Mouse (Mus musculus) embryonic facial prominence, embryonic 15.5 days (tissue): ENCODE results near the gene Trpm4. TPM values are rescaled to one million over a fixed set of nuclear protein-coding genes. Genes with fewer than 3 reads are reported as not detected.

Experiments used
- ATAC-seq: fragments of 200-750 bp; cut with Nextera tagmentation; 2 replicates; pipeline ENCODE4 v1.8.0; 2017; ENCODE audit warnings: low read depth, moderate TSS enrichment; ENCODE audit not compliant: insufficient number of reproducible peaks, low FRiP score, low TSS enrichment
- H3K27ac ChIP-seq: fragments of 300-500 bp; sonication (generic); replicated peaks from 2 replicates; pipeline ENCODE4 v1.5.1; 2015; ENCODE audit warnings: mild to moderate bottlenecking, inconsistent platforms
- H3K27me3 ChIP-seq: fragments of 300-500 bp; sonication (generic); 2 replicates; pipeline ENCODE4 v1.6.1; 2015; ENCODE audit warnings: inconsistent platforms
- H3K36me3 ChIP-seq: fragments of 300-500 bp; sonication (generic); 2 replicates; pipeline ENCODE4 v1.6.1; 2015; ENCODE audit warnings: mild to moderate bottlenecking, inconsistent platforms
- H3K4me1 ChIP-seq: fragments of 300-500 bp; sonication (generic); 2 replicates; pipeline ENCODE4 v1.6.1; 2015; ENCODE audit warnings: inconsistent platforms
- H3K4me2 ChIP-seq: fragments of 300-500 bp; sonication (generic); replicated peaks from 2 replicates; pipeline ENCODE4 v1.6.1; 2015; ENCODE audit warnings: mild to moderate bottlenecking, inconsistent platforms
- H3K4me3 ChIP-seq: fragments of 300-500 bp; sonication (generic); replicated peaks from 2 replicates; pipeline ENCODE4 v1.5.1; 2015; ENCODE audit warnings: mild to moderate bottlenecking, inconsistent platforms
- H3K9ac ChIP-seq: fragments of 300-500 bp; sonication (generic); 2 replicates; pipeline ENCODE4 v1.6.1; 2015; ENCODE audit warnings: inconsistent platforms
- H3K9me3 ChIP-seq: fragments of 300-500 bp; sonication (generic); replicated peaks from 2 replicates; pipeline ENCODE4 v1.6.1; 2016; ENCODE audit warnings: inconsistent platforms
- WGBS: fragments of 180-500 bp; shearing (Covaris S2); methylation state at CpG from one replicate; pipeline ENCODE4 v1.1.7; 2015; 5-methylcytosine and 5-hydroxymethylcytosine counted together
- polyA plus RNA-seq: library from polyadenylated mRNA; unstranded; fragments of >200 nt; fragmentation: Nextera tagmentation; extraction: Ambion mirVana; gene quantifications from 2 replicates; pipeline ENCODE4 v1.2.1, GENCODE M21; 2015

The Trpm4 gene
- polyA plus RNA-seq = 21.9 and 23.9 TPM in 2 replicates

DNA sequence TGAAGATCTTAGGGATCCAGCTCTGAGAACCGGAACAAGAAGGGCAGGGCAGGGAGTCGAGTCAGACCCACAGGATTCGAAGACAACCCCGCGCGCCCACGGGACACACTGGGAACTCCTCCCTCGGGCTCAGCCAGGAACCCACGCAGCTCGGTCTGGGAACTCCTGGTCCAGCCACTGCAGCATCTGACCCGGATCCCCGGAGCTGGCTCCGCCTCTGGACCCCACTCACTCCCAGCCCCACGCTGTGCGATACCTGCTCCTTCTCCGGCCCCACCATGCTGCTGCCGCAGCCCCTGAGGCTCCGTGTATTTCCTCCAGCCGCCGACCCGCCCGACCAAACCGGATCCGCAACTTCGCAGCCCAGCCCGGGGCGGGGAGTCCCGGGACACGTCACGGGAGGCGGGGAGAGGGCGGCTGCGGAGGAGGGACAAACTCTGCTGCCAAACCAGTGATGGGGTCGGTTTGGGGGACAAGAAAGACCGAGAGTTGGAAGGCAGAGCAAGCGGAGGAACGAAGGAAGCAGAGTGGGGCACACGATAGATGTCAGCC is at the start of gene Trpm4:
Gene Trpm4, minus strand, starts transcription at position 350 of the 552 bp plus-strand sequence.
- WGBS = under 1% methylated on average over 38 of the region's 38 CpGs
- H3K27me3 ChIP-seq = no peaks in the 10 kb centered on the region
- H3K4me2 ChIP-seq = peak within 1 kb of the TSS; percentile 91
- H3K4me1 ChIP-seq = peaks cover 45% of the 10 kb centered on the region
- peak within 1 kb of the TSS; percentile 77 for H3K4me3 ChIP-seq
- H3K9ac ChIP-seq = peak within 1 kb of the TSS; percentile 73
- ATAC-seq = peak; percentile 81
- no peaks in the 10 kb centered on the region for H3K9me3 ChIP-seq
- peak within 1 kb of the TSS; percentile 95 for H3K27ac ChIP-seq
- no peaks in the 10 kb centered on the region for H3K36me3 ChIP-seq

DNA sequence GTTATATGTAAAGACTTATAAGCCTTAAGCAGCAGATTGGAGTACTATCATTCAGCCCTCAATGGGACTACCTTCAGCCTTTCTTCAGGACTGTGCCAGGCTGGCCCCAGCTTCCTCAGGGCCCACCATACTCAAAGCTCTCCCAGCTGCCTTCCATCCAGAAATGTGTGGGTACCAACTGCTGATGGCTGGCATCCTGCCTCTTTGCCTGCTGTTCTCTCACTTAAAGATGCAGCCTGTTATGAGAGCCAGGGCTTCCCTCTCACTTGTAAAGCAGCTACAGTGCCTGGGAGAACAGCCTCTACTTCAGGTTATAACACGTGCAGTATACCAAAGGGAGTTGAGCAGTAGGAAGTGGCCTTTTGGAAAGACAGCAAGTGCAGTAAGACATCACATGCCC is 42.5 kb upstream of the Trpm4 start:
- Histone ChIP-seq H3K9me3 (no peaks in the 10 kb centered on the region), H3K4me3 (no peak overlapping the region), H3K4me1 (no peaks in the 10 kb centered on the region), H3K4me2 (no peak overlapping the region), H3K27ac (no peak overlapping the region), H3K27me3 (no peaks in the 10 kb centered on the region), H3K9ac (no peak overlapping the region), H3K36me3 (peaks cover 80% of the 10 kb centered on the region)
- ATAC-seq = no peak
- WGBS = 84% methylated on average over 1 of the region's 1 CpGs

DNA sequence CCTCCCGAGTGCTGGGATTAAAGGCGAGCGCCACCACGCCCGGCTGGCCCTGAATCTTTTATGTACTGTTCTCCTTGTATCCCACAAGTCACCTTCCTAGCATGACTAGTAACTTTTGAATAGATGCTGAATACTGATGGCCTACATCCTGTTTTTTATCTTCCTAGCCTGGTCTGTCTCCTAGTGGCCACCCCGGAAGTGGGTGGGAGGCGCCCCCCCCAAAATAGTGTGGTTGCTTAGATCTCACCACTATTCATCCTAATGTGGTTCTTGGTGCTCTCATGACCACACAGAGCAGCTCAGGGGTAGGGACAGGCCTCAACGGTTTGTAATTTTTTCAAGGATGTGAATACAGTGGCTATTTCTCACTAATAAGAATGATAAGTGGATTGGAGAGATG is 41.0 kb upstream of the Trpm4 start:
- Histone ChIP-seq H3K4me3 (no peak overlapping the region), H3K9me3 (no peaks in the 10 kb centered on the region), H3K4me2 (no peak overlapping the region), H3K36me3 (peaks cover 66% of the 10 kb centered on the region), H3K27ac (no peak overlapping the region), H3K9ac (no peak overlapping the region), H3K27me3 (peaks cover 5% of the 10 kb centered on the region; the same call in 1 of the 2 replicates), H3K4me1 (peaks cover 12% of the 10 kb centered on the region)
- WGBS = 94% methylated on average over 8 of the region's 8 CpGs
- ATAC-seq = no peak

GRCm38 (mm10) chr7:45372371-45372770 is 38.8 kb upstream of the Trpm4 start:
- Histone ChIP-seq H3K9ac (no peak overlapping the region), H3K4me3 (no peak overlapping the region), H3K27ac (no peak overlapping the region), H3K27me3 (peaks cover 21% of the 10 kb centered on the region), H3K36me3 (peaks cover 43% of the 10 kb centered on the region), H3K4me2 (no peak overlapping the region), H3K4me1 (peaks cover 21% of the 10 kb centered on the region), H3K9me3 (no peaks in the 10 kb centered on the region)
- WGBS = 72% methylated on average over 5 of the region's 5 CpGs
- ATAC-seq = no peak

- 10% methylated on average over 28 of the region's 28 CpGs for WGBS
- peaks cover 27% of the 10 kb centered on the region for H3K36me3 ChIP-seq
- H3K4me1 ChIP-seq = peaks cover 32% of the 10 kb centered on the region
- peak within 1 kb of the TSS; percentile 58 for H3K4me3 ChIP-seq
- H3K27me3 ChIP-seq = peaks cover 23% of the 10 kb centered on the region
- H3K9me3 ChIP-seq = no peaks in the 10 kb centered on the region
- peak within 1 kb of the TSS; percentile 97 for H3K4me2 ChIP-seq
- no peak within 1 kb of the TSS for H3K27ac ChIP-seq
- H3K9ac ChIP-seq = peak within 1 kb of the TSS; percentile 42
- peak; percentile 77 for ATAC-seq
These were observed 37.1 kb upstream of the Trpm4 start, which contains the start of gene Lin7b for GRCm38 (mm10) chr7:45370475-45371311. Lin7b (minus strand) TSS chr7:45370583.

DNA sequence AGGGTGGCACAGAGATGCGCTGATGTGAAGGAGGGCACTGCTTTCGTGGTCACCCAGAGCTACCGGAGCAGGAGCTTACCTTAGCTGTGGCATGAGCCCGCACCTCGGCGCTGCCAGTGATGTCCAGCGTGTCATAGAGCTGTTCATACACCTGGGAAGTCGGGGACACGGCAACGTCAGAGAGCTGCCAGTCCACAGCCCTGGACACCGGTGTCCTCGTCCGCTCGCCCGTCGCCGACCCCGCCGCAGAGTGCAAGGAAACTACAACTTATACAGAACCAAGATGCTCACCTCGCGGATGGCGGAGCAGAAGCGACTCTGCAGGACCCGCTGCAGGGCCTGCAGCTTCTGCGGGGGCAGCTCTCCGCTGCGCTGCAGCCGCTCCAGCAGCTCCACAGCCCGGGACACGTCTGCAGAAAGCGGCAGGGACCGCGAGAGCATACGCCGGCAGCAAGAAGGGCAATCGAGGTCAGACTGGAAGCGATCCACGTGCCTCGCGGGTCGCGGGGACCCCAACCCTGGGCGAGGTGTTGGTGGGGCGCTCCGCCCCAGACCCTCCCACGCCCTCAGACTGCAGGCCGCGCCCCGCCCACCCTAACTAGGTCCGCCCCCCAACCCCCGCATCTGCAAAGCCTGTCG is 36.4 kb upstream of the Trpm4 start:
- no peak for ATAC-seq
- H3K4me1 ChIP-seq = peaks cover 35% of the 10 kb centered on the region
- H3K27me3 ChIP-seq = peaks cover 30% of the 10 kb centered on the region
- no peaks in the 10 kb centered on the region for H3K9me3 ChIP-seq
- H3K4me2 ChIP-seq = peak overlapping the region; percentile 97
- H3K36me3 ChIP-seq = peaks cover 21% of the 10 kb centered on the region
- H3K4me3 ChIP-seq = peak overlapping the region; percentile 58
- H3K9ac ChIP-seq = peak overlapping the region; percentile 42
- no peak overlapping the region for H3K27ac ChIP-seq
- whole genome bisulfite sequencing = 8% methylated on average over 52 of the region's 52 CpGs

DNA sequence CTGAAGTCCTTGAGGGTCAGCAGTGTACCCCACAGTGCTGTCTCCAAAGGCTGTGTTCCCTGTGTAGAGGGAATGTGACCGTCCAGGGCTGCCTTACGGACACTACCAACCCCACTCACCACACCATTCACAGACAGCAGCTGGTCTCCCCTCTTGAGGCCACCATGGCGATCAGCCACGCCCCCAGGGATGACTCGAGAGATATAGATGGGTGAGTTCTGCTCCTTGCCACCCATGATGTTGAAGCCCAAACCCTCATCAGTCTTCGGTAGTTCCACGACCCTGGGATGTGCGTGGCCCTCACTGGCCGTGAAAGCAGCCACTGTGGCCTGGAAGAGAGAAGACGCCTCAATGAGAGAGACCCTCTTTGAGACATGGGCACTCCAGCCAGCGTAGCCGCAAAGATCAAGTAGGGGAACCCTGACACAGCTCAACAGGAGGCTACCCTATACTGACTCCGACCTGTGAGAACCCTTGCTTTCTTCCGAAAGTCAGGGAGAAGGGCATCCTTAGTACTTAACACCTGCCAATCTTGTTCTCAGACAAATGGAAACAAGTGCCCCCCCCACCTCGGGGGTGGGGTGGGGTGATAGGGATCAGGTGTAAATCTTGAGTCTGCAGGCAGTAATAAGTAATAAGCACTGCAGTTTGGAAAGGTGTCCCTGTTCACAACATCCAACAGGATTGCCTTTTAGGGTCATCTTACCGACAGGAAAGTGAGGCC is 35.6 kb upstream of the Trpm4 start:
- no peak overlapping the region for H3K4me3 ChIP-seq
- H3K27ac ChIP-seq = no peak overlapping the region
- H3K4me2 ChIP-seq = no peak overlapping the region
- H3K9me3 ChIP-seq = no peaks in the 10 kb centered on the region
- H3K36me3 ChIP-seq = peaks cover 16% of the 10 kb centered on the region
- peaks cover 35% of the 10 kb centered on the region for H3K4me1 ChIP-seq
- H3K27me3 ChIP-seq = peaks cover 34% of the 10 kb centered on the region
- ATAC-seq = no peak
- peak overlapping the region; percentile 42; the same call in 1 of the 2 replicates for H3K9ac ChIP-seq
- 74% methylated on average over 16 of the region's 16 CpGs for WGBS

- Histone ChIP-seq H3K36me3 (peaks cover 7% of the 10 kb centered on the region; the same call in 1 of the 2 replicates), H3K4me1 (peaks cover 35% of the 10 kb centered on the region), H3K4me2 (no peak overlapping the region), H3K9me3 (no peaks in the 10 kb centered on the region), H3K9ac (0 out of 2 replicates have a peak overlapping the region, but pooled peaks have one; percentile 37), H3K27ac (0 out of 2 replicates have a peak overlapping the region, but pooled peaks have one; percentile 78), H3K4me3 (peak overlapping the region; percentile 70), H3K27me3 (peaks cover 39% of the 10 kb centered on the region)
- 79% methylated on average over 15 of the region's 15 CpGs for WGBS
- ATAC-seq = no peak
These were observed 34.6 kb upstream of the Trpm4 start for GRCm38 (mm10) chr7:45368178-45368577.

- Histone ChIP-seq H3K9ac (peak overlapping the region; percentile 52), H3K4me2 (peak overlapping the region; percentile 98), H3K36me3 (no peaks in the 10 kb centered on the region), H3K4me1 (peaks cover 43% of the 10 kb centered on the region), H3K4me3 (peak overlapping the region; percentile 70), H3K9me3 (no peaks in the 10 kb centered on the region), H3K27ac (peak overlapping the region; percentile 78), H3K27me3 (peaks cover 46% of the 10 kb centered on the region)
- ATAC-seq = peak; percentile 88
- WGBS = 1% methylated on average over 70 of the region's 70 CpGs
These were observed 33.7 kb upstream of the Trpm4 start for GRCm38 (mm10) chr7:45367020-45367880.

DNA sequence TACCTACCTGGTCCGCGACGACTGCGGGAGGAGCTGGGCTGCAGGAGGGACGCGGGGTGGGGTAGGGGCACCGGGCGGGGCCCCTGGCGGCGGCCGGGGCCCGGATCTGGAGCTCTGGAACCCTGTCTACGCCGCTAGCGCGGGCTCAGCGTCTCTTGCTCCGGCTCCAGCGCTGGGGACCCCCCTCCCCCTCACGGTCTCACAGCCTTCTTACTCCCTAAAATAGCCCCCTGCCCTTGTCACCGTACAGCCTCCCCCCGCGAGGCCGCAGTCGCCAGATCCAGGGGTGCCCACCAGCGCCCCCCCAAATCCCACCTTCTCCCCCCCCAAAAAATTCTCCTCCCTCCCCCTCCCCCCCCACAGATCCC is 33.1 kb upstream of the Trpm4 start, which contains the start of gene Ppfia3:
Gene Ppfia3, minus strand, starts transcription at position 368 of the 368 bp plus-strand sequence.
- H3K27ac ChIP-seq = peak within 1 kb of the TSS; percentile 78
- 2% methylated on average over 22 of the region's 26 CpGs for WGBS

More for the DNA sequence above, 33.1 kb upstream of the Trpm4 start, which contains the start of gene Ppfia3:
- H3K4me3 ChIP-seq = peak within 1 kb of the TSS; percentile 70
- no peaks in the 10 kb centered on the region for H3K36me3 ChIP-seq
- H3K9ac ChIP-seq = peak within 1 kb of the TSS; percentile 52
- H3K4me2 ChIP-seq = peak within 1 kb of the TSS; percentile 98
- ATAC-seq = 0 out of 2 replicates have a peak, but pooled peaks have one; percentile 4
- H3K9me3 ChIP-seq = no peaks in the 10 kb centered on the region
- H3K4me1 ChIP-seq = peaks cover 49% of the 10 kb centered on the region
- peaks cover 52% of the 10 kb centered on the region for H3K27me3 ChIP-seq
